Mouse (Mus musculus) left cerebral cortex, postnatal 10 days (tissue): ENCODE results near the gene Mpg. TPM values are rescaled to one million over a fixed set of nuclear protein-coding genes. Genes with fewer than 3 reads are reported as not detected.

Source experiments
- DNase-seq, 2 experiments: peaks; one replicate each; pipeline ENCODE4 v3.0.0; 2021 to 2022; ENCODE audit warnings: low spot score in 2 of 2, mixed read lengths in 1 of 2; ENCODE audit errors: extremely low spot score in 1 of 2
- intact Hi-C: fragments of 180-260 bp; cut with DNase I; formaldehyde crosslinking; loops from one replicate; pipeline ENCODE4 v1.15.1; 2025
- total RNA-seq, 2 experiments: library from RNA; stranded (reverse); gene quantifications; 2 replicates each; pipeline ENCODE4 v1.2.3; 2021

The Mpg gene
- total RNA-seq, 2 experiments from 2014 or later: 18.7 to 19.8 TPM

- peak in 1 of 2 experiments; percentile 73 for DNase-seq
- intact Hi-C loops: no loop called here
Observed at GRCm38 (mm10) chr11:32243205-32243955, 17.1 kb downstream of the Mpg start.

GRCm38 (mm10) chr11:32244064-32244463 lies 17.8 kb downstream of the Mpg start:
- intact Hi-C loops: no loop called here
- DNase-seq: peak in 1 of 2 experiments; percentile 43

GRCm38 (mm10) chr11:32244617-32245016 lies 18.3 kb downstream of the Mpg start:
- no peak for DNase-seq
- intact Hi-C loops: no loop called here

- intact Hi-C loops: no loop called here
- DNase-seq: no peak
Observed at GRCm38 (mm10) chr11:32245614-32246013, 19.3 kb downstream of the Mpg start.

- DNase-seq: no peak
- intact Hi-C loops: no loop called here
Observed at GRCm38 (mm10) chr11:32247068-32247467, 20.8 kb downstream of the Mpg start.

GRCm38 (mm10) chr11:32248350-32248749 lies 22.0 kb downstream of the Mpg start:
- DNase-seq: no peak
- intact Hi-C loops: no loop called here

GRCm38 (mm10) chr11:32250880-32251763 lies 24.8 kb downstream of the Mpg start:
- DNase-seq: no peak
- intact Hi-C loops: no loop called here

GRCm38 (mm10) chr11:32253121-32253520 lies 26.8 kb downstream of the Mpg start:
- intact Hi-C loops: no loop called here
- DNase-seq: no peak

GRCm38 (mm10) chr11:32256146-32256545 lies 29.8 kb downstream of the Mpg start:
- no peak for DNase-seq
- intact Hi-C loops: no loop called here

- DNase-seq: no peak
- intact Hi-C loops: no loop called here
Observed at GRCm38 (mm10) chr11:32256566-32256965, 30.3 kb downstream of the Mpg start.

- no peak for DNase-seq
- intact Hi-C loops: no loop called here
Observed at GRCm38 (mm10) chr11:32262674-32263415, 36.5 kb downstream of the Mpg start.

GRCm38 (mm10) chr11:32265117-32265738 lies 38.9 kb downstream of the Mpg start:
- intact Hi-C loops: no loop called here
- DNase-seq: no peak

- intact Hi-C loops: no loop called here
- DNase-seq: no peak
Observed at GRCm38 (mm10) chr11:32266194-32266593, 39.9 kb downstream of the Mpg start.

GRCm38 (mm10) chr11:32266776-32267175 lies 40.5 kb downstream of the Mpg start:
- intact Hi-C loops: no loop called here
- no peak for DNase-seq

GRCm38 (mm10) chr11:32267188-32267884 lies 41.0 kb downstream of the Mpg start, which contains the start of gene Nprl3:
Gene Nprl3 (minus strand): TSS chr11:32267707.
- DNase-seq: peak; percentile 93 to 98
- intact Hi-C loops: no loop called here

- intact Hi-C loops: no loop called here
- peak in 1 of 2 experiments; percentile 30 for DNase-seq
Observed at GRCm38 (mm10) chr11:32267964-32268363, 41.7 kb downstream of the Mpg start.

- DNase-seq: no peak
- intact Hi-C loops: no loop called here
Observed at GRCm38 (mm10) chr11:32268952-32269351, 42.6 kb downstream of the Mpg start.

GRCm38 (mm10) chr11:32271178-32271577 lies 44.9 kb downstream of the Mpg start:
- no peak for DNase-seq
- intact Hi-C loops: no loop called here
